Comparison of ENCODE assay signal across 8 mouse cellular contexts in genomic region chr2:116972614-116972985, GRCm38 (mm10).
A peak's percentile ranks its signal among the peaks of the same experiment; 100 is the strongest.
DNase-seq lines count a peak whose midpoint lies in the region; ATAC-seq and TF ChIP-seq lines count a peak whose summit lies in the region.

No protein-coding gene starts in this region.

- ATAC-seq in forebrain, postnatal 0 days = peak; percentile 24
- ATAC-seq in midbrain, embryonic 16.5 days = no peak
- ATAC-seq in frontal cortex, adult (ENCODE audit: low TSS enrichment) = no peak

- H3K36me3 ChIP-seq in forebrain, postnatal 0 days (ENCODE audit: insufficient read depth) = no peaks in the 10 kb centered on the region
- no peaks in the 10 kb centered on the region for H3K36me3 ChIP-seq in midbrain, embryonic 16.5 days (ENCODE audit: control insufficient read depth, insufficient read depth, low read length)

- peak overlapping the region; percentile 25 for H3K9ac ChIP-seq in forebrain, postnatal 0 days
- H3K9ac ChIP-seq in midbrain, embryonic 16.5 days (ENCODE audit: low read depth, low read length) = no peak overlapping the region

- peaks cover 26% of the 10 kb centered on the region for H3K4me1 ChIP-seq in forebrain, postnatal 0 days (ENCODE audit: insufficient read depth)
- H3K4me1 ChIP-seq in midbrain, embryonic 16.5 days (ENCODE audit: control insufficient read depth, insufficient read depth, low read length) = peaks cover 33% of the 10 kb centered on the region

- DNase-seq in adrenal gland, adult 2 months = peak; percentile 52
- DNase-seq in adrenal gland, postnatal 10 days = no peak
- DNase-seq in MN1 (ENCODE audit: low spot score) = peak; percentile 75
- DNase-seq in forebrain, postnatal 0 days = peak; percentile 75
- DNase-seq in kidney, postnatal 14 days = peak; percentile 24
- no peak for DNase-seq in spleen, adult 18-20 months

- H3K4me3 ChIP-seq in forebrain, postnatal 0 days (ENCODE audit: low read depth, low read length) = no peak overlapping the region
- no peak overlapping the region for H3K4me3 ChIP-seq in midbrain, embryonic 16.5 days (ENCODE audit: low read depth, low read length)

- TF ChIP-seq CTCF in forebrain, postnatal 0 days (IDR thresholded peaks at IDR 0.05; ENCODE audit: low read depth) = peak; percentile 46

- no peaks in the 10 kb centered on the region for H3K9me3 ChIP-seq in forebrain, postnatal 0 days (ENCODE audit: low read length)
- H3K9me3 ChIP-seq in midbrain, embryonic 16.5 days (replicated peaks; ENCODE audit: control insufficient read depth, low read length, poor library complexity, severe bottlenecking) = no peaks in the 10 kb centered on the region

- 0 out of 2 replicates have a peak overlapping the region, but pooled peaks have one; percentile 50 for H3K27ac ChIP-seq in forebrain, postnatal 0 days (ENCODE audit: low read depth, low read length)
- no peak overlapping the region for H3K27ac ChIP-seq in midbrain, embryonic 16.5 days (ENCODE audit: low read length)

- WGBS in forebrain, postnatal 0 days = 2% methylated on average over 6 of the region's 6 CpGs
- 1% methylated on average over 6 of the region's 6 CpGs for WGBS in midbrain, embryonic 16.5 days

- no peaks in the 10 kb centered on the region for H3K27me3 ChIP-seq in forebrain, postnatal 0 days (ENCODE audit: insufficient read depth, low read length)
- no peaks in the 10 kb centered on the region for H3K27me3 ChIP-seq in midbrain, embryonic 16.5 days (ENCODE audit: control insufficient read depth, insufficient read depth, low read depth, low read length)

- H3K4me2 ChIP-seq in forebrain, postnatal 0 days (ENCODE audit: low read depth) = peak overlapping the region; percentile 42
- H3K4me2 ChIP-seq in midbrain, embryonic 16.5 days (ENCODE audit: low read length) = peak overlapping the region; percentile 36

Comparison
In these comparisons a context has a peak if more than half of its experiments do, and no peak if none do; other contexts are left out.
1. DNase-seq: peak in adrenal gland, adult 2 months (single experiment), MN1 (single experiment), forebrain, postnatal 0 days (single experiment) and kidney, postnatal 14 days (single experiment); none in adrenal gland, postnatal 10 days (single experiment) and spleen, adult 18-20 months (0 of 2).